Mouse (Mus musculus): ENCODE results near the gene Tmem252. TPM values are rescaled to one million over a fixed set of nuclear protein-coding genes. Genes with fewer than 3 reads are reported as not detected.

Tmem252 gene
- under 1 TPM; 0.20 to 0.33 TPM for total RNA-seq (2021)
- long read RNA-seq, experiment 1: 0 reads
- long read RNA-seq, experiment 2: 0 reads

GRCm38 (mm10) chr19:24673762-24674161 lies at the start of gene Tmem252:
TSS of gene Tmem252 (plus strand) at chr19:24674008.
- peak within 1 kb of the TSS; percentile 57 for H3K27ac ChIP-seq
- no peak for DNase-seq (ENCODE audit: low spot score in 2 of 2)
- no peak for TF ChIP-seq CTCF (conservative IDR thresholded peaks at IDR 0.05)
- H3K4me3 ChIP-seq: no peak within 1 kb of the TSS

DNA sequence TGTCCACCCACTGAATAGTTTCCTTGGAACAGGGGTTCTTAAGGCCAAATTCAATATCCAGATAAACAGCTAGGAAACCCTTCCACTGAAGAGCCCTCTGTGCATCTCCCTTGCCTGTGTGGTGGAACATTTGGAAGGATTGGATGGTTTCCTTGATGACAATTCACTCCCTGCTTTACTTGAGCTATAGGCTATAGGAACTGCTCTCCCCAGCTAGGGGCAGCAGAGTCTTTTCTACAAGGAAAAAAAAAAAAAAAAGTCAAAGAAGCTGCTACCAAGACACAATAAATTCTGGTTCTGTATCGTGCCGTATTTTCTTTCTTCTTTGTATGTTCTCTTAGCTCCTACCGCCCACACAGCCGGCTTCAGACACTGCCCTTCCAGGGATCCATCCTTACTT lies 45.8 kb upstream of the Tmem252 start:
- H3K4me3 ChIP-seq: no peak overlapping the region
- TF ChIP-seq CTCF (conservative IDR thresholded peaks at IDR 0.05): peak; percentile 51
- H3K27ac ChIP-seq: no peak overlapping the region
- no peak for DNase-seq (ENCODE audit: low spot score in 2 of 2)

DNA sequence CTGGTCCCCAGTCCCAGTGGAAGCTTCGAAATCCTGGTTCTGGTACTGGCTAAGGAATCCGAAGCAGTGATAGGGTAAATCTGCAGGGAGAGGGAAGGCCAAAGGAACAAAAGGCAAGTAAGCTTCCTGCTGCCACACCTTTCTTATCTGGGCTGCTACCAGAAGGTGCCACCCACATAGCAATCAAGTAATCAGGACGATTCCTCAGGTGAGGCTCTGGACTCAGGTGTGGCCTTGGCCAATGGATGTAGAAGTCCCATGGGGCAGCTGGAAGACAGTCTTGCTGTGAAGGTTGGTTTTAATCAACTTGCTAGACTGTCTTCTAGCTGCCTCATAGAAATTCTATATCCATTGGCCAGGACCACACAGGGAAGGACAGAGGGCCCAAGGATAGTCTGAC lies 40.8 kb upstream of the Tmem252 start:
- Histone ChIP-seq H3K27ac (no peak overlapping the region), H3K4me3 (no peak overlapping the region)
- no peak for TF ChIP-seq CTCF (conservative IDR thresholded peaks at IDR 0.05)
- no peak for DNase-seq (ENCODE audit: low spot score in 2 of 2)

GRCm38 (mm10) chr19:24634602-24635001 lies 39.2 kb upstream of the Tmem252 start:
- Histone ChIP-seq H3K27ac (no peak overlapping the region), H3K4me3 (no peak overlapping the region)
- DNase-seq (ENCODE audit: low spot score in 2 of 2): peak; percentile 75 to 78
- TF ChIP-seq CTCF (conservative IDR thresholded peaks at IDR 0.05): peak; percentile 99

DNA sequence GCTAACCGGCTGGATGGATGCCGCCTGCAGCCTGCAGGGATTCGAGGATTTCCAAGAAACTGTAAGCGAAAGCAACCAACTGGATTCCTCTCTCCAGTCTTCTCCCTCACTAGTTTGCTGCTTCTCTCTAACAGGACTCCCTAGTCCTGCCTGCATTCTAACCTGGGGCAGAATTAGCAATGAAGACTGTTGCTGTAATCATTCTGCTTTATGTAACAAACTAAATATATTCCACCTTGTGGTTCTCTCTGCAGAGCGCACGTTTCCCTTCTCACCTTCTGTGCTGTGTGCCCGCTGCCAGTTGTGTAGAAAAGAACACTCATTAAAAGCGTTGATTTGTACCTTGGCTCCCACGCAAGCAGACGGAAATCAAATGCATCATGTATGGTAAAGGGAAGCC lies 37.2 kb upstream of the Tmem252 start:
- Histone ChIP-seq H3K27ac (peak overlapping the region; percentile 63), H3K4me3 (no peak overlapping the region)
- 0 out of 2 replicates have a peak, but pooled peaks have one; percentile 9 for TF ChIP-seq CTCF (conservative IDR thresholded peaks at IDR 0.05)
- DNase-seq (ENCODE audit: low spot score in 2 of 2): no peak

DNA sequence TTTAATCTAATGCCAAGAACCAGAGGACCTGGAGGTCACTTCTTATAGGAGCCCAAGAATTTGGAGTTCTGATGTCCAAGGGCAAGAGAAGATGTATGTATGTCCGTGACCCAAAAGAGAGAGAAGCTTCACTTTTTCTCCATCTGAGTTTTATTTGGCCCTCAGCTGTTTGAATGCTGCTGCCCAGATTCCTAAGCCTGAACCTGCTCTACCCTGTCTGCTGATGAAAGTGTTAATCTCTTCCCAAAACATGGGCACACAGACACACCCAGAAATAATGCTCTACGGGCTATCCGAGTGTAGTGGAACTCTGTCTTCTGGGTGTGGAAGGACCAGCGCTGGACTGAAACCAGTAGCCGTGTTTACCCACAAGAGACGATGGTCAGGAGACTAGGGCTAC lies 35.8 kb upstream of the Tmem252 start:
- H3K27ac ChIP-seq: no peak overlapping the region
- DNase-seq (ENCODE audit: low spot score in 2 of 2): no peak
- no peak for TF ChIP-seq CTCF (conservative IDR thresholded peaks at IDR 0.05)
- H3K4me3 ChIP-seq: no peak overlapping the region

DNA sequence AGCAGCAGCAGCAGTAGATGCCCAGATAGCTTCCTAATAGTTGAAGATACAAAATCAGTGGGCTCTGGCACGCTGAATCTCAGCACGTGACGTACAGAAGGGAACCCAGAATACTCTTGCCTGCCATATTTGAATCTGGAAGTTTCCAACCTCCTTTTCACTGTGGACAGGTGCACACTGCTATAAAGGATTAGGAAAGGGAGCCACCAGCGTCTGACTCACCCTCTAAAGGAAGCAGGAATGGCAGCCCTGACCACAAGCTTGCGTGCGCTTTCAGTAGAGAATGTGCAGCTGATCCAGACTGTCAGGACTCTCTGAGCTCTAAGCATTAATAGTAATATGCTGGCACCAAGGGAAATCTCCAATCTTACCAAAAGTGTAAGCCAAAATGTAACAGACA lies 32.8 kb upstream of the Tmem252 start:
- TF ChIP-seq CTCF (conservative IDR thresholded peaks at IDR 0.05): no peak
- no peak for DNase-seq (ENCODE audit: low spot score in 2 of 2)
- no peak overlapping the region for H3K4me3 ChIP-seq
- H3K27ac ChIP-seq: no peak overlapping the region

GRCm38 (mm10) chr19:24644971-24645370 lies 28.8 kb upstream of the Tmem252 start:
- TF ChIP-seq CTCF (conservative IDR thresholded peaks at IDR 0.05): no peak
- Histone ChIP-seq H3K4me3 (no peak overlapping the region), H3K27ac (no peak overlapping the region)
- DNase-seq (ENCODE audit: low spot score in 2 of 2): no peak

- TF ChIP-seq CTCF (conservative IDR thresholded peaks at IDR 0.05): no peak
Observed at GRCm38 (mm10) chr19:24646162-24646829, 27.5 kb upstream of the Tmem252 start.

GRCm38 (mm10) chr19:24648016-24648415 lies 25.8 kb upstream of the Tmem252 start:
- no peak for DNase-seq (ENCODE audit: low spot score in 2 of 2)
- no peak overlapping the region for H3K4me3 ChIP-seq
- TF ChIP-seq CTCF (conservative IDR thresholded peaks at IDR 0.05): no peak

More at GRCm38 (mm10) chr19:24646162-24646829, 27.5 kb upstream of the Tmem252 start:
- H3K4me3 ChIP-seq: no peak overlapping the region
- no peak for DNase-seq (ENCODE audit: low spot score in 2 of 2)
- no peak overlapping the region for H3K27ac ChIP-seq

GRCm38 (mm10) chr19:24650428-24650827 lies 23.4 kb upstream of the Tmem252 start:
- TF ChIP-seq CTCF (conservative IDR thresholded peaks at IDR 0.05): no peak
- no peak overlapping the region for H3K4me3 ChIP-seq

More at GRCm38 (mm10) chr19:24648016-24648415, 25.8 kb upstream of the Tmem252 start:
- no peak overlapping the region for H3K27ac ChIP-seq

DNA sequence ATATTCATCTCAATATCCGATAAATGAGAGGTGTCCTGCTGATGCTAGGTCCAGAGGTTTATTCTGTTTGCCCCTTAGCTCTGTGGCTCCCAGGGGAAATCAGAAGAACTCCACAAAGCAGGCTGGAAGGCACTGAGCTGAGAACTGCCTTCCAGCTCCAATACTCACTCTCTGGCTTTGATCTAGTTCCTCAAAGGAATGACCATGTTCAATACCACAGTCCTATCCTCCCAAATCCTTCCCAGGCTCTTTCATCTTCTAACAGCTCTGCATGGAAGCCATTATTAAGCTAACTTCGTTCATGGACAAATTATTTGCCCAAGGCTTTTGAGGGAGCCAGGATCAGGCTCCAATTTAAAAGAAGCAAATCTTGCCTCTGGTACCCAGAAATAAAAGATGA lies 22.2 kb upstream of the Tmem252 start:
- DNase-seq (ENCODE audit: low spot score in 2 of 2): no peak
- no peak for TF ChIP-seq CTCF (conservative IDR thresholded peaks at IDR 0.05)
- no peak overlapping the region for H3K27ac ChIP-seq
- no peak overlapping the region for H3K4me3 ChIP-seq

More at GRCm38 (mm10) chr19:24650428-24650827, 23.4 kb upstream of the Tmem252 start:
- no peak overlapping the region for H3K27ac ChIP-seq
- no peak for DNase-seq (ENCODE audit: low spot score in 2 of 2)

- DNase-seq (ENCODE audit: low spot score in 2 of 2): no peak
- no peak overlapping the region for H3K4me3 ChIP-seq
- H3K27ac ChIP-seq: peak overlapping the region; percentile 51; the same call in 1 of the 2 replicates
- no peak for TF ChIP-seq CTCF (conservative IDR thresholded peaks at IDR 0.05)
Observed at GRCm38 (mm10) chr19:24652342-24653019, 21.3 kb upstream of the Tmem252 start.

Measured in layer of hippocampus, adult 2 months (tissue).